Mouse (Mus musculus) activated CD4-positive, CD25-positive, alpha-beta regulatory T cell, adult 4 months (primary cell): ENCODE data around the gene Cdk11b. TPM values are rescaled to one million over a fixed set of nuclear protein-coding genes. Genes with fewer than 3 reads are reported as not detected.
A peak's percentile ranks its signal among the peaks of the same experiment; 100 is the strongest.
"Not testable (repeated sequence)": the region's sequence is repeated elsewhere in the genome, so short reads cannot be mapped to it uniquely, and the experiment has no call there.

Experiments
- ATAC-seq: one replicate; pipeline ENCODE4 v1.8.0; 2017
- polyA plus RNA-seq, 2 experiments: library from polyadenylated mRNA; unstranded; fragments of 100-300 nt; shearing (Covaris generic); gene quantifications; one replicate each; pipeline ENCODE4 v1.2.1; 2017

The Cdk11b gene
- polyA plus RNA-seq, 2 experiments from 2014 or later: 74.7 to 99.8 TPM

GRCm38 (mm10) chr4:155668689-155669597 lies 44.3 kb downstream of the Cdk11b start, which contains the start of gene Mib2:
Gene Mib2, minus strand, starts transcription at chr4:155669198.
- peak; percentile 94 for ATAC-seq

GRCm38 (mm10) chr4:155669598-155670075 lies 45.0 kb downstream of the Cdk11b start:
- ATAC-seq: no peak

- ATAC-seq: not testable (repeated sequence)
Observed at GRCm38 (mm10) chr4:155670236-155670635, 45.6 kb downstream of the Cdk11b start.

DNA sequence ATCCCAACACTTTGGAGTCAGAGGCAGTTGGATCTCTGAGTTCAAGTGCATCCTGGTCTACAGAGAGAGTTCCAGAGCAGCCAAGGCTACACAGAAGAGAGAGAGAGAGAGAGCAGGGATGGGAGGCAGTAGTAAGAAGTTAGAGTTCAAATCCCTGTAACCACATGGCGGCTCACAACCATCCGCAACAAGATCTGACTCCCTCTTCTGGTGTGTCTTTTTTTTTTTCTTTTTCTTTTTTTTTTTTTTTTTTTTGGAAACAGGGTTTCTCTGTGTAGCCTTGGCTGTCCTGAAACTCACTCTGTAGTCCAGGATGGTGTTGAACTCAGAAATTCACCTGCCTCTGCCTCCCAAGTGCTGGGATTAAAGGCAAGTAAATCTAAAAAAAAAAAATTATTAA lies 47.4 kb downstream of the Cdk11b start:
- no peak for ATAC-seq

DNA sequence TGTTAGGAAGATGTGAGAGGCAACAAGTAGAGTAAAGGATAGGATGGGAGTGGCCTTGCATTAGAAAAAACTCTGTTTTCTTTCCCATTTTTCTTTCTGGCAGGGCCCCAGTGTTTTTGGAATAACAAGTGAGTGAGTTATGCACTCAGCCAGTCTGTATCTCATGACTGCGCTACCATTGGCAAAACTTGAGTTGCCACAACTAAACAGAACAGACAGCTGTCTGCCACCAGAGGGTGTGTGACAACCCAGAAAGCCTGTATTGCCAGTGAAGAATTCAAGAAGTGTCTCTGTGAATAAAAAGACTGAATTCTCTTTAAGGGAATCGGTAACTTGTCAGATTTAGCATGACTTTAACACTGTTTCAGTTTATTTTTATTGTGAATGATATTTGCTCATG lies 51.3 kb downstream of the Cdk11b start:
- ATAC-seq: no peak

GRCm38 (mm10) chr4:155683670-155684277 lies 59.1 kb downstream of the Cdk11b start:
- ATAC-seq: not testable (repeated sequence)

- ATAC-seq: not testable (repeated sequence)
Observed at GRCm38 (mm10) chr4:155687764-155688163, 63.1 kb downstream of the Cdk11b start.

GRCm38 (mm10) chr4:155690571-155691375 lies 66.1 kb downstream of the Cdk11b start:
- no peak for ATAC-seq

GRCm38 (mm10) chr4:155692421-155692820 lies 67.8 kb downstream of the Cdk11b start:
- ATAC-seq: no peak

- peak; percentile 40 for ATAC-seq
Observed at GRCm38 (mm10) chr4:155694111-155694481, 69.4 kb downstream of the Cdk11b start, which contains the start of gene Fndc10. Gene Fndc10, plus strand, starts transcription at chr4:155694342.

DNA sequence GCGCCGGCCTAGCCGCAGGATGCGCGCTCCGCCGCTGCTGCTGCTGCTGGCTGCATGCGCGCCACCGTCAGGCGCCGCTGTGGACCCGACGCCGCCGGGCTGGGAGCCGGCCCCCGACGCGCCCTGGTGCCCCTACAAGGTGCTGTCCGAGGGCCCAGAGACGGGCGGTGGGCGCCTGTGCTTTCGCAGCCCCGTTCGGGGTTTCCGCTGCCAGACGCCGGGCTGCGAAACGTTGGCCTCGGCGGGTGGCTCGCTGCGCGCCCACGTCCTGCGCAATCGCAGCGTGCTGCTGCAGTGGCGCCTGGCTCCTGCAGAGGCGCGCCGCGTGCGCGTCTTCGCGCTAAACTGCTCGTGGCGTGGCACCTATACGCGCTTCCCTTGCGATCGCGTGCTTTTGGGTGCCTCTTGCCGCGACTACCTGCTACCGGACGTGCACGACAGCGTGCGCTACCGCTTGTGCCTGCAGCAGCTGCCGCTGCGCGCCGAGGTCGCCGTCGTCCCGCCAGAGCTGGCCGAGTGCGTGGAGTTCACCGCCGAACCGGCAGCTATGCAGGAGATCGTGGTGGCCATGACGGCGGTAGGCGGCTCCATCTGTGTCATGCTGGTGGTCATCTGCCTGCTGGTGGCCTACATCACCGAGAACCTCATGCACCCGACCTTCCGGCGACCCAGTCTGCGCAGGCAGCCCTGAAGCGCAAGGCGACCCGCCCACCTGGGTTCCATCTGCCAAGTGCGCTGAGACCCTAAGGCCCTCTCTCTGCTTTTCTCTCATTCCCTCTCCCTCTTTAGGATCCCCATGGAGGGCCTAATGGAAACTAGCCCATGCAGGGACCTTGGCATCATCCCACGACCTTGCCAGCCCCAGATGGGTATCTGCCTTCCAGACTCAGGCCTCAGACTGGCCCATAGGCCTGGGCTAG lies 70.1 kb downstream of the Cdk11b start:
- ATAC-seq: peak; percentile 91

GRCm38 (mm10) chr4:155695531-155696062 lies 70.9 kb downstream of the Cdk11b start:
- ATAC-seq: no peak

DNA sequence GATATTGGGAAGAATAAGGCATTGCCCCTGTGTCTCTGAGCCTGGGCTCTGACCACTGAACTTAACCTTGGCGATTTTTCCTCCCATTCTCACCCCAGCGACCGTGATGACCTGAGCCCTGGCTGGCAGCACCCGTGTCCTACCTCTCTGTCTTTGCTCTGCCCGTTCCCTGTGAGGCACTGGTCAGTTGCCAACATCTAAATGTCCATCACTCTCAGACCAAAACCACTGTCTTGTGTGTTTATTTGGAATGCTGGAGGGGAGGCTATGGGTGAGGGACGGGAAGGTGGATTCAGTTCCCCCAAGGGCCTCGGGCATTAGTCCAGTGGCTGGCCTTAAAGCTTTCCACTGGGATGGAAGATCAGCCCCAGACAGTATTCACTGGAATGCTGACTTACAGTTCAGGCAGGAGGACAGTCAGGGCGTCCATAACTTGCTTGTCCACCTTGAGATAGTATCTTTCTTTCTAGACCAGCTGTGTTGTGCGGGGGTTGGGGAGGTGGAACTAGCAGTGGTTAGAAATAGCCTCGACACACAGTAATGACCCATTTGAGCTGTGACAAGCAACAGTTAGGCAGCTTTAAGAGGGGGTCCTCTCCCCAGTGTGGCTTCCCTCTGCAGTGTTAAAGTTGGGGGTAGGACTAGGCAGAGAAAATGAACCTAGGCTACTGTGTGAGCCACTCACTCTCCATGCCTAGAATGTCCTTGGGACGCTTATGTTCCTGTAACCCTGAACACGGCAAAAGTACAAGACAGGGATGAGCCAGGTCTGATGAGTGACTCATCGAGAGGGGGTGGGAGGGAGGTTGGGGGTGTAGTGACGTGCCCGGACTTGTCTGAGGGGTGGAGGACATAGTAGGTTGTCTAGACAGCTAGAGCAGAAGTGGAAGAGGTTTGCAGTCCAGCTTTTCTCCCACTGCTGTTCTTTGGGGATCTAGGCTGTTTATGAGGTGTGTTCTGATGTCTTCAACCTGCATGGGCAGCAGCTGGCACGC lies 71.9 kb downstream of the Cdk11b start:
- no peak for ATAC-seq

Other genes starting within 250 kb of the Cdk11b start
- gene Gabrd, start 226.7 kb upstream of the Cdk11b start, polyA plus RNA-seq: under 1 TPM in 1 of 2 experiments, not detected in 1; 0.41 TPM
- 1 to 10 TPM; 1.8 to 2.1 TPM for gene Cfap74, start 215.7 kb upstream of the Cdk11b start, polyA plus RNA-seq
- gene Tmem52, start 155.7 kb upstream of the Cdk11b start, polyA plus RNA-seq: not detected
- 100 to 1,000 TPM in 1 of 2 experiments, 10 to 100 TPM in 1; 90.9 to 196 TPM for gene Gnb1, start 133.5 kb upstream of the Cdk11b start, polyA plus RNA-seq
- gene Nadk, start 62.5 kb upstream of the Cdk11b start, polyA plus RNA-seq: 10 to 100 TPM; 42.7 to 49.1 TPM
- 1 to 10 TPM; 6.2 to 8.3 TPM for gene Slc35e2, start 23.4 kb upstream of the Cdk11b start, polyA plus RNA-seq
- gene Gm10563, start 20.6 kb downstream of the Cdk11b start, polyA plus RNA-seq: not detected
- not detected for gene Mmp23, start 28.5 kb downstream of the Cdk11b start, polyA plus RNA-seq
- gene Mib2, start 44.3 kb downstream of the Cdk11b start, polyA plus RNA-seq: 1 to 10 TPM; 2.2 to 6.4 TPM
- 1 to 10 TPM; 1.2 to 1.9 TPM for gene Fndc10, start 69.5 kb downstream of the Cdk11b start, polyA plus RNA-seq
- 100 to 1,000 TPM; 158 to 181 TPM for gene Ssu72, start 79.9 kb downstream of the Cdk11b start, polyA plus RNA-seq
- under 1 TPM in 1 of 2 experiments, not detected in 1; 0.22 TPM for gene Tmem240, start 109.9 kb downstream of the Cdk11b start, polyA plus RNA-seq
- 10 to 100 TPM; 16.3 to 21.0 TPM for gene Atad3a, start 136.2 kb downstream of the Cdk11b start, polyA plus RNA-seq
- under 1 TPM in 1 of 2 experiments, not detected in 1; 0.09 TPM for gene Vwa1, start 149.8 kb downstream of the Cdk11b start, polyA plus RNA-seq
- gene Tmem88b, start 161.0 kb downstream of the Cdk11b start, polyA plus RNA-seq: under 1 TPM in 1 of 2 experiments, not detected in 1; 0.16 TPM
- gene Ankrd65, start 165.6 kb downstream of the Cdk11b start, polyA plus RNA-seq: not detected
- gene Mrpl20, start 178.0 kb downstream of the Cdk11b start, polyA plus RNA-seq: 100 to 1,000 TPM; 160 to 164 TPM
- 100 to 1,000 TPM; 115 to 122 TPM for gene Ccnl2, start 187.6 kb downstream of the Cdk11b start, polyA plus RNA-seq
- 100 to 1,000 TPM; 216 TPM for gene Aurkaip1, start 206.4 kb downstream of the Cdk11b start, polyA plus RNA-seq
- gene Mxra8, start 214.8 kb downstream of the Cdk11b start, polyA plus RNA-seq: 1 to 10 TPM; 4.1 to 9.9 TPM
- 1 to 10 TPM; 2.1 to 2.7 TPM for gene Dvl1, start 222.5 kb downstream of the Cdk11b start, polyA plus RNA-seq
- gene Tas1r3, start 238.5 kb downstream of the Cdk11b start, polyA plus RNA-seq: under 1 TPM; 0.16 to 0.25 TPM
- 10 to 100 TPM; 17.7 to 18.0 TPM for gene Cptp, start 244.6 kb downstream of the Cdk11b start, polyA plus RNA-seq
- gene Ints11, start 244.7 kb downstream of the Cdk11b start, polyA plus RNA-seq: 10 to 100 TPM; 82.2 to 87.0 TPM